Mouse (Mus musculus) limb, embryonic 13.5 days (tissue): ENCODE data around the gene Btbd35f19. TPM values are rescaled to one million over a fixed set of nuclear protein-coding genes. Genes with fewer than 3 reads are reported as not detected.
"Not testable (repeated sequence)": the region's sequence is repeated elsewhere in the genome, so short reads cannot be mapped to it uniquely, and the experiment has no call there.

Source experiments
- ATAC-seq: fragments of 200-750 bp; cut with Nextera tagmentation; 2 replicates; pipeline ENCODE4 v1.8.0; 2017; ENCODE audit warnings: low read depth, moderate number of reproducible peaks, moderate TSS enrichment; ENCODE audit not compliant: low FRiP score
- H3K27ac ChIP-seq: fragments of 300-500 bp; sonication (generic); 2 replicates; pipeline ENCODE4 v1.5.1; 2015; ENCODE audit warnings: inconsistent platforms, mild to moderate bottlenecking, moderate library complexity
- H3K27me3 ChIP-seq: fragments of 300-500 bp; sonication (generic); 2 replicates; pipeline ENCODE4 v1.6.1; 2015; ENCODE audit warnings: mild to moderate bottlenecking, inconsistent platforms
- H3K36me3 ChIP-seq: fragments of 300-500 bp; sonication (generic); 2 replicates; pipeline ENCODE4 v1.6.1; 2015; ENCODE audit warnings: inconsistent platforms, mild to moderate bottlenecking, moderate library complexity
- H3K4me1 ChIP-seq: fragments of 300-500 bp; sonication (generic); 2 replicates; pipeline ENCODE4 v1.6.1; 2015; ENCODE audit warnings: inconsistent platforms
- H3K4me2 ChIP-seq: fragments of 300-500 bp; sonication (generic); replicated peaks from 2 replicates; pipeline ENCODE4 v1.6.1; 2015; ENCODE audit warnings: inconsistent platforms, mild to moderate bottlenecking, moderate library complexity
- H3K4me3 ChIP-seq: fragments of 300-500 bp; sonication (generic); 2 replicates; pipeline ENCODE4 v1.5.1; 2015; ENCODE audit warnings: moderate library complexity, mild to moderate bottlenecking, inconsistent platforms
- H3K9ac ChIP-seq: fragments of 300-500 bp; sonication (generic); 2 replicates; pipeline ENCODE4 v1.6.1; 2015; ENCODE audit warnings: mild to moderate bottlenecking, inconsistent platforms
- H3K9me3 ChIP-seq: fragments of 300-500 bp; sonication (generic); 2 replicates; pipeline ENCODE4 v1.6.1; 2016; ENCODE audit warnings: inconsistent platforms
- WGBS: fragments of 180-500 bp; shearing (Covaris S2); methylation state at CpG from one replicate; pipeline ENCODE4 v1.1.7; 2015; 5-methylcytosine and 5-hydroxymethylcytosine counted together
- polyA plus RNA-seq: library from polyadenylated mRNA; unstranded; fragments of >200 nt; fragmentation: Nextera tagmentation; extraction: Ambion mirVana; gene quantifications from 2 replicates; pipeline ENCODE4 v1.2.1, GENCODE M21; 2015

Gene Btbd35f19
- polyA plus RNA-seq: not detected in 2 replicates

GRCm38 (mm10) chrX:31383818-31384217 is at the start of gene Btbd35f19:
TSS of gene Btbd35f19 (minus strand) at chrX:31383918.
- not testable (repeated sequence) for H3K27me3 ChIP-seq, H3K36me3 ChIP-seq, ATAC-seq, H3K4me3 ChIP-seq, H3K4me2 ChIP-seq, H3K4me1 ChIP-seq, H3K9ac ChIP-seq, H3K27ac ChIP-seq, H3K9me3 ChIP-seq
- no CpG with 5 or more reads among the region's 4 CpGs for WGBS

GRCm38 (mm10) chrX:31341924-31342323 is 41.8 kb downstream of the Btbd35f19 start:
- not testable (repeated sequence) for H3K4me3 ChIP-seq, H3K27ac ChIP-seq, H3K9ac ChIP-seq, H3K4me2 ChIP-seq, H3K4me1 ChIP-seq, ATAC-seq, H3K27me3 ChIP-seq, H3K9me3 ChIP-seq, H3K36me3 ChIP-seq
- WGBS: 76% methylated on average over 2 of the region's 4 CpGs

- WGBS: no CpG with 5 or more reads among the region's 4 CpGs
- H3K4me3 ChIP-seq, ATAC-seq: not testable (repeated sequence)
Measured at GRCm38 (mm10) chrX:31336154-31336553, 47.6 kb downstream of the Btbd35f19 start, which contains the start of gene Btbd35f26. TSS of gene Btbd35f26 (plus strand) at chrX:31336454.

More at GRCm38 (mm10) chrX:31336154-31336553, 47.6 kb downstream of the Btbd35f19 start, which contains the start of gene Btbd35f26:
- H3K4me2 ChIP-seq, H3K4me1 ChIP-seq, H3K9me3 ChIP-seq, H3K36me3 ChIP-seq, H3K9ac ChIP-seq, H3K27me3 ChIP-seq, H3K27ac ChIP-seq: not testable (repeated sequence)

Other genes with a start within 250 kb of the Btbd35f19 start
- gene Spin2f, start 130.0 kb downstream of the Btbd35f19 start, polyA plus RNA-seq: not detected in 2 replicates
- not detected in 2 replicates for gene Btbd35f26, start 47.5 kb downstream of the Btbd35f19 start, polyA plus RNA-seq
- gene Gm21883, start 190.4 kb upstream of the Btbd35f19 start, polyA plus RNA-seq: not detected in 2 replicates
- not detected in 2 replicates for gene Spin2e, start 235.0 kb upstream of the Btbd35f19 start, polyA plus RNA-seq